Mouse (Mus musculus) left cerebral cortex, adult 2 months (tissue): ENCODE results near the gene Rho. TPM values are rescaled to one million over a fixed set of nuclear protein-coding genes. Genes with fewer than 3 reads are reported as not detected.

ENCODE experiments used
- DNase-seq, 2 experiments: peaks; one replicate each; pipeline ENCODE4 v3.0.0; 2021 to 2022; ENCODE audit warnings: low spot score in 2 of 2, mixed read lengths in 1 of 2; ENCODE audit errors: extremely low spot score in 1 of 2
- H3K27ac ChIP-seq: fragments of 200-600 bp; 2 replicates; pipeline ENCODE4 v1.8.1; 2022
- H3K4me3 ChIP-seq: fragments of 200-600 bp; 2 replicates; pipeline ENCODE4 v1.8.1; 2022
- CTCF ChIP-seq: fragments of 200-600 bp; IDR thresholded peaks from 2 replicates; pipeline ENCODE4 v1.8.1; 2022; ENCODE audit warnings: antibody characterized with exemption, mild to moderate bottlenecking, moderate library complexity
- intact Hi-C: fragments of 180-260 bp; cut with DNase I; formaldehyde crosslinking; loops from one replicate; pipeline ENCODE4 v1.15.1; 2025
- total RNA-seq, 2 experiments: library from RNA; stranded (reverse); gene quantifications; 2 replicates each; pipeline ENCODE4 v1.2.3; 2021

Rho gene
- total RNA-seq, 2 experiments from 2014 or later, result 0.56 to 0.79 TPM

DNA sequence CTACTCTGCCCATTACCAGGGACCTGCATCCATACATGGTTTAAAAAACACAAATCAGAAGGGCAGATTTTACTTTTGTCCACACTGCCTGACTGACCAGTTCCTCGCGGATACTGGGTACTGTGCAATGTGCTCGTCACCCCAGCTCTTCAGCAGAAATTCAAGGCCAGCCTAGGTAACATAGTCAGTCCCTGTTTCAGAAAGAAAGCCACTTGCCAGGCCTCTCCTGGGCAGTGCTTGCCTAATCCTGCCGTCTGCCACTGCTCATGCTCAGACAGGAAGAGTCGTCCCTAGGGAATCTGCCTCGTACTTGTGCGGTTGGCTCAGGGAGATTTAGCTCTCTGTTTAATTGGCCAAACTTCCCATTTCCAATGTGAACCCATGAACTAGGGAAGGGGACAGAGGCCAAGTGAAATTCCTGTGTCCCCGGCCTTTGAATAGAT lies 30.0 kb upstream of the Rho start:
- H3K27ac ChIP-seq, result peak overlapping the region; percentile 89
- DNase-seq, result no peak
- intact Hi-C loops, result loop anchor here (1.0 to 5.0 kb wide), 3 partner anchors 95 to 226 kb away; no protein-coding TSS in a partner anchor
- no peak for TF ChIP-seq CTCF
- no peak overlapping the region for H3K4me3 ChIP-seq

DNA sequence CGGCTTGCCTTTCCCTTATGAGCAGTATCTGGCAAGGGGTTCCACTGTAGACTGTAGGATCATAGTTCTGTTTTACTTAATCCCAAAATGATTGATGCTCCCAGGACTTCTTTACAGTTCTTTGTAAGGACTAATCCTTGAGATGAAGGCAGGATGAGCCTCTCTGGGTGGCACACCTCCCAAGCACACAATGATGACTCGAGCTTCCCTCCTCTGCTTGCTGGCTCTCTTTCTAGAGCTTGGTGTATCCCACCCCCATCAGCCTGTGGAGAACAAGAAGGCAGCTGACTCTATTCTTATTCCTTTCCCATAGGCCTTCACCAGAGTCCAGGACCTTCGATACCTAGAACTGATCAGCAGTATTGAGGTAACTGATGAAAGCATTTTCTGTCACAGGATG lies 29.0 kb upstream of the Rho start:
- Histone ChIP-seq H3K27ac (peak overlapping the region; percentile 89), H3K4me3 (no peak overlapping the region)
- no peak for TF ChIP-seq CTCF
- intact Hi-C loops, result loop anchor here (5.0 kb wide), 1 partner anchor 225 kb away; no protein-coding TSS in a partner anchor
- no peak for DNase-seq

DNA sequence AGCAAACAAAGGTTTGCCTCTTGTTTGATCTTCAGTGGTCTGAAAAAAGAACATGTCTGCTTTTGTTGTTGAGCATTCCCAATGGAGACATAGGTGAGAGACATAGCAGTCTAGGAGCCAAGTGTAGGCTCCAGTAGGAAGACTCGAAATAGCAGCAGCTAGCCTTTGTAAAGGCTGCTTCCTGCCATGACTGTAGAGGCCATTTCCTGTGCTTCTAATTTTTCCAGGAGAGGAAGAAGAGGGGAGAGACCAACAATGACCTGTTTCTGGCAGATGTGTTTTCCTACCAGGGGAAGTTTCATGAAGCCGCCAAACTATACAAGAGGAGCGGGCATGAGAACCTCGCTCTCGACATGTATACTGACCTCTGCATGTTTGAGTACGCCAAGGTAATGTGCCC lies 26.0 kb upstream of the Rho start:
- no peak for DNase-seq
- Histone ChIP-seq H3K27ac (no peak overlapping the region), H3K4me3 (no peak overlapping the region)
- no peak for TF ChIP-seq CTCF
- intact Hi-C loops, result no loop called here

DNA sequence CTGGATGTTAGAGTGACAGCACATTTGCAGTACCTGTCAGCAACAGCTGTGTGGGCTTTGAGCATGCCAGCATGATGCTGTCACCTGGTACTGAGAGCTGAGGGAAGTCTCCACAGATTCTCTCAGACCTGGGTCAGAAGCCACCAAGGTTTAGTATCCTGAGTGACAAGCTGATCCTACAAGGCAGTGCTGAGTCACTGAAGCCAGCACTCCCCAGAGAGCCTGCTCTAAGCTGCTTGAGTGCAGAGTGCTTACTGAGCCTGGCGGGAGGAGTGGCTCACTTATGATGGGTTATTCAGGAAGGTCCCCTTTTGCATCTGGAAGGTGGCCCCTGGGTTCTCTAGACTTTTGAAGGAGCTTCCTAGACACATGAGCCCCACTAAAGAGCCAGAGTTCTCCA lies 25.1 kb upstream of the Rho start:
- no peak overlapping the region for H3K27ac ChIP-seq

DNA sequence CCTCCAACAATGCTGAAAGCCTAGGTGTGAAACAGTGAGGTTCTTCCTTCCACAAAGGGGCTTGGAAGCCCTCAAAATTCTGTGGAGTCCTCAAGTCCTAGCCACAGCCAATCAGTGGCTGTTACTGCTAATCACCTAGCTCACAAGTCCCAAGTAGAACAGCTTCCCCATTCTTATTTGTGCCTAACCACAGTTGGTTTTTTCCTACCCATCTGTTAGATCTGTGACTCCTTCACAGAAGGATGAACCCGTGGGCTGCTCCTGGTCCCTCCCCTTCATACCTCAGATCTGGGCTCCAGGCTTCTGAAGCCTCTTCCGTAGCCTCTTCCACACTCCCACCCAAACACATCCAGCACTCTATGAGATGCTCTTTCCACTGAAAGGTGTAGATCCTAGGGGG lies 24.7 kb upstream of the Rho start:
- DNase-seq, result no peak
- intact Hi-C loops, result no loop called here
- TF ChIP-seq CTCF, result no peak
- Histone ChIP-seq H3K27ac (no peak overlapping the region), H3K4me3 (no peak overlapping the region)

More for the DNA sequence above, 25.1 kb upstream of the Rho start:
- no peak overlapping the region for H3K4me3 ChIP-seq
- intact Hi-C loops, result no loop called here
- DNase-seq, result no peak
- no peak for TF ChIP-seq CTCF

DNA sequence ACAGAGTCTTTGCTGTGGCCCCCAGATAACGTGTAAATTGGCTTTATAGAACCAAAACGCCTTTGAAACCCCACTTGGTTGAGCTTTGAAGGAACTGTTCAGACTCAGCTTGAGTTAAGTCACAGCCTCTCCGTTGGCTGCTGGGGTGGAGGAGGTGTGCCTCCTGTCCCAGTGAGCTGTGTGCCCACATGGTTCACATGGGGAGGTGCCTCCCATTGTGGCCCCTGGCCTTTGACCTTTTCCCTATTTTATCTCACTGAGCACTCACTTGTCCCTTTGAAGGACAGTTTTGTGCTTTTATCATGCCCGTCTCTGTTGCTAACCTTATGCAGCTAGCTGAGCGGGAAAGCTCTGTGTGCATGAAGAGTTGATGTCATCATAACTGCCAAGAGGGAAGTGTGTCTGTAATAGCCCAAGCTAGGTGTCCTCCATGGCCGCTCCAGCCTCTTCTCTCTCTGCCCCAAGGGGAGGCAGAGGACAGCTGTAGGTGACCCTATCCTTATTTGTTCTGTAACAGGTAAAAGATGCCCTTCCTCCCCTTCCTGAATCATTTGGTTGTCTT lies 23.0 kb upstream of the Rho start:
- no peak overlapping the region for H3K4me3 ChIP-seq
- no peak for TF ChIP-seq CTCF
- intact Hi-C loops, result no loop called here
- H3K27ac ChIP-seq, result no peak overlapping the region
- no peak for DNase-seq

DNA sequence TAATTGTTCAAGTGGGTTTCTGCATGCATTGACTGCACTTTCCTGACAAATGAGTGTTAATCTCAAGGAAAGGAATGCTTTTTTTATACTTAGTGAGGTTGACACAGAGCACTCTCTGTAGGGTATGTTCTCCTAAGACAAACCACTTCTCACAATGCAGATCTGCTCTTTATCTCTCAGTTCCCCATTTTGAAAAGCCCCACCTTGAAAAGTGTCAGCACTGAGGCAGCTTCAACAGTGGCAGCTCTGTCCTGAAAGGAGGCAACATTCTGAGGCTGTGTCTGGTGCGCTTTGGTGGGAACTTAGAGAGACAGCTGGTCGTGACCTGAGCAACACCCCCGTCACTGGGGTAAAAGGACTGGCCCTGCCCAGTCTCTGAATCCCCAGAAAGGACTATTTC lies 22.5 kb upstream of the Rho start:
- Histone ChIP-seq H3K4me3 (no peak overlapping the region), H3K27ac (no peak overlapping the region)
- intact Hi-C loops, result no loop called here
- no peak for DNase-seq
- TF ChIP-seq CTCF, result no peak

DNA sequence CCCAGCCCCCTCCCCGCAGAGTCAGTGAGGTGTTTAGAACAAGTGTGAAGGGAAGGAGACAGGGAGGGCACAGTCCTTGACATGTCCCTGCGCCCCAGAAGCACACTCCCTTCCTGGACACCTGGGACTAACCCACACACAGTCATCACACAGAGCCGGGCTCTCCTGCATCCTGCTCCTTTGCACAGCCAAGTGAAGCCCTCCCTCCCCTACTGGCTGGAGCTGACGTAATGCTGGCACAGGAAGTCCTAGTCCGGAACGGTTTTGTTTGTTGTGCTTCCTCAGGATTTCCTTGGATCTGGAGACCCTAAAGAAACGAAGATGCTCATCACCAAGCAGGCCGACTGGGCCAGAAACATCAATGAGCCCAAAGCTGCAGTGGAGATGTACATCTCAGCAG lies 21.6 kb upstream of the Rho start:
- no peak for DNase-seq
- intact Hi-C loops, result loop anchor here (5.0 kb wide), 1 partner anchor 48 kb away; no protein-coding TSS in a partner anchor
- TF ChIP-seq CTCF, result no peak
- no peak overlapping the region for H3K27ac ChIP-seq
- no peak overlapping the region for H3K4me3 ChIP-seq

DNA sequence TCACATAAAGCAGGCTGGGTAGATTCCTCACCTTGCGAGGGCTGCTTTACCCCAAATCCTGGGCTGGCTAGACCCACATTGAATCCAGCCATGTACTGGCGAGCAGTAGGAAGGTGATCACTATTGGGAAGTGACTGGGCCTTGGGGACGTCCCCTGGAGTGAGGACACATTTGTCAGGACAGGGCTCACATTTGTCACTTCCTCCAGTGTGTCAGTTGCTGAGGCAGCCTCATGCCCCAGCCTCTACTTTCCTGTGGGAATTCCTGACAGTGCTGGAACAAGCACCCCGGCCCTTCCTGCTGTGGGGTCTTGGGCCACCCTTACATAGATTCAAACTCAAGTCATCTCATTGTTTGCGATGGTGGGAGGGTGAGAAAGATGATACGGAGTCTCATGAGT lies 19.8 kb upstream of the Rho start:
- Histone ChIP-seq H3K27ac (no peak overlapping the region), H3K4me3 (no peak overlapping the region)
- DNase-seq, result no peak
- TF ChIP-seq CTCF, result no peak
- intact Hi-C loops, result loop anchor here (5.0 kb wide), 1 partner anchor 49 kb away; no protein-coding TSS in a partner anchor

DNA sequence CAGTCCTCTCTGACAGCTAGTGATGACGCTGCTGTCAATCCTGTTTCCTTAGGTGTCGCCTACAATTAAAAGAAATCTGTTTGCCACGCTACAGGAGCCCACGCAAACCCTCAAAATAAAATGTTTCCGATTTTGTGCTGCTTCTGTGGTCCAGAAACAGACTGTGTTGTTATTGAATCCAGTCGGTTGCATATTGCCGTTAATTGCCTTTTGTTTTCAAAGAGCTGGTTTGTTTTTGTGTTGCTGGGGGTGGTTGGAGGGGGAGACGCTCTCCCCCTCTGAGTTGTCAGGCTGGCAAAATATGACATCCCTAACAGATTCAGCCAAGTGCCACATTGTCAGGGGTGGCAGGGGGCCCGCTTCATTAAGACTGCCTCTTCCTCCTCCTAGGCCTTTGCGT lies 18.1 kb upstream of the Rho start:
- H3K27ac ChIP-seq, result peak overlapping the region; percentile 86
- intact Hi-C loops, result loop anchor here (5.0 kb wide), 1 partner anchor 51 kb away; no protein-coding TSS in a partner anchor
- TF ChIP-seq CTCF, result no peak

DNA sequence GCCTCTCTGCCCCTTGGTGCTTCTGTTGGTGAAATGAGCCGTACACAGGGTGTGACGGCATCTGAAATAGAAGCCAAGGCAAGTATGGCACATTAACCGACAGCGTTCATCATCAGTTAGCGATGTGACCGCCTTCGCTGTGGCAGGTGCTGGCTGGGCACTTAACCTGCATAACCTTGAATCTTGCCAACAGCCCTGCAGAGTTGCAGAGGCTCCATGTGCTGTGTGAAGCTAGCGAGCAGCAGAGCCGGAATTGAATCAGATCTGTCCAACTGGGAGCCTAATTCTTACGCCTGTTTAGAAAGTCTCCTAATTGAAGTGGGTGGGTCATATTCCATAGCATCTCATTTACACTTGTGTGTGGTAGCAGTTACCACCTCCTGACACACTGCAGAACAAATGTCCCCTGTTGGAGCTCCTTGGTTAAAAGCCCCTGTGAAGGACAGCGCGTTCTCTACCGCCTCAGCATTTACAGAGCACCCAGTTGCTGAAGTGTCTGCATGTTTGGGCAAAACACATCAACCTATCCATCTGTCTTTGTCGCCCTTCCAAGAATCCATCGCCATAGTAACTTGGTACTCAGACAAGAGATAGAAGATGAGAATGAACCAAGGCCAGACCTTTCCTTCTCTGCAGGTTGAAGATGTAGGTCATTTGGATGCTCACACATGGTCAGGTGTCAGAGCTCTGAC lies 16.9 kb upstream of the Rho start:
- intact Hi-C loops, result loop anchor here (1.0 to 5.0 kb wide), 3 partner anchors 23 to 52 kb away; no protein-coding TSS in a partner anchor
- peak overlapping the region; percentile 86 for H3K27ac ChIP-seq
- peak in 1 of 2 experiments; percentile 53 for DNase-seq
- no peak overlapping the region for H3K4me3 ChIP-seq
- no peak for TF ChIP-seq CTCF

More for the DNA sequence above, 18.1 kb upstream of the Rho start:
- DNase-seq, result no peak
- no peak overlapping the region for H3K4me3 ChIP-seq

DNA sequence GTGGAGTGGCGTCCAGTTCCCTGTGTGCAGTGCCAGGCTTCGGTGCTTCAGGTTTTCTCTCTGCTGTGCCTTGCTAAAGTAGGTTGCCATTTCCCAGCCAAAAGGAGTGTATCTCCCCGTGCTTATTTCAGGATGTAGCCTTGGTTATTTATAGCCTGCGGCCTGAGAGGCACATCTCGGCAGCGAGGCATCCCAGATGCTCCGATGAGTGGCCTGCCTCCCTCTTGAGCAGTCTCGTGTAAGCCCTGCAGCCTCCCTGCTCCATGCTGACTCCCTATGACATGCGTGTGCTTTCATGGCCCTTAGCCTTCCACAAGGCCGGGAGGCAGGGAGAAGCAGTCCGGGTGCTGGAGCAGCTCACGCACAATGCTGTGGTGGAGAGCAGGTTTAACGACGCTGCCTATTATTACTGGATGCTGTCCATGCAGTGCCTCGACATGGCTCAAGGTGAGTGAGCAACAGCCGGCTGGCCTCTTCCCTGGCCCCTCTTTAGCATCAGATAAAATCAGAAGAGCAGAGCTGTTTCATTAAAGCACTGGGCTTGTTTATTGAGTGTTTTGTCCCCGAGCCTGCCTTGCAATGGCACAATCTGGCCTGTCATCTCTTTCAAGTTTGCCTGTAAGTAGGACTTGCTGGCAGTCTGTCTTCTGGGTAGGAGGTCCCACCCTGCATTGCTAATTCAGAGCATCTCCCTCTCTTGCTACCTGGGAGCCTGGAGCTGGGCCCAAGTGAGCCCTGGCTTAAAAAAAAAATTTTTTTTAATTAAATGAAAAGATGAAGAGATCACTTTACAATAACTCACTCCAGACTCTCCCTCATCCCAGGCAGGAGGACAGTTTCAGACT lies 15.7 kb upstream of the Rho start:
- peak overlapping the region; percentile 86 for H3K27ac ChIP-seq
- DNase-seq, result peak in 1 of 2 experiments; percentile 60
- no peak overlapping the region for H3K4me3 ChIP-seq
- TF ChIP-seq CTCF, result no peak
- intact Hi-C loops, result loop anchor here (2.0 kb wide), 1 partner anchor 51 kb away; no protein-coding TSS in a partner anchor
